Mouse (Mus musculus): ENCODE measurements around the gene Efcab9. TPM values are rescaled to one million over a fixed set of nuclear protein-coding genes. Genes with fewer than 3 reads are reported as not detected.

Efcab9 gene
- polyA plus RNA-seq, 1 experiment from 2014 or later, result 0.47 TPM

GRCm38 (mm10) chr11:32487501-32487900, 44.4 kb downstream of the Efcab9 start:
- H3K4me1 ChIP-seq (ENCODE audit: insufficient read depth, low read length), result peaks cover 26% of the 10 kb centered on the region
- ATAC-seq (ENCODE audit: low FRiP score, low TSS enrichment), result no peak
- no peaks in the 10 kb centered on the region for H3K9me3 ChIP-seq (ENCODE audit: low read length)
- H3K36me3 ChIP-seq (ENCODE audit: insufficient read depth, low read length), result no peaks in the 10 kb centered on the region
- 92% methylated on average over 3 of the region's 3 CpGs for WGBS
- H3K9ac ChIP-seq (replicated peaks; ENCODE audit: low read length), result no peak overlapping the region
- H3K4me2 ChIP-seq (replicated peaks; ENCODE audit: low read depth, low read length), result no peak overlapping the region
- no peaks in the 10 kb centered on the region for H3K27me3 ChIP-seq (ENCODE audit: insufficient read depth, low read length)
- no peak overlapping the region for H3K27ac ChIP-seq (ENCODE audit: low read length)
- no peak overlapping the region for H3K4me3 ChIP-seq (ENCODE audit: low read length)

GRCm38 (mm10) chr11:32486621-32487020, 45.3 kb downstream of the Efcab9 start:
- H3K27me3 ChIP-seq (ENCODE audit: insufficient read depth, low read length), result no peaks in the 10 kb centered on the region
- no peak overlapping the region for H3K4me2 ChIP-seq (replicated peaks; ENCODE audit: low read depth, low read length)
- H3K4me3 ChIP-seq (ENCODE audit: low read length), result no peak overlapping the region
- H3K9ac ChIP-seq (replicated peaks; ENCODE audit: low read length), result no peak overlapping the region
- 32% methylated on average over 3 of the region's 3 CpGs for WGBS
- no peak overlapping the region for H3K27ac ChIP-seq (ENCODE audit: low read length)
- H3K9me3 ChIP-seq (ENCODE audit: low read length), result no peaks in the 10 kb centered on the region
- no peak for ATAC-seq (ENCODE audit: low FRiP score, low TSS enrichment)
- H3K36me3 ChIP-seq (ENCODE audit: insufficient read depth, low read length), result no peaks in the 10 kb centered on the region
- H3K4me1 ChIP-seq (ENCODE audit: insufficient read depth, low read length), result peaks cover 26% of the 10 kb centered on the region

GRCm38 (mm10) chr11:32485290-32485689, 46.6 kb downstream of the Efcab9 start:
- H3K4me3 ChIP-seq (ENCODE audit: low read length), result no peak overlapping the region
- 65% methylated on average over 3 of the region's 3 CpGs for WGBS
- ATAC-seq (ENCODE audit: low FRiP score, low TSS enrichment), result no peak
- H3K4me2 ChIP-seq (replicated peaks; ENCODE audit: low read depth, low read length), result no peak overlapping the region
- H3K9ac ChIP-seq (replicated peaks; ENCODE audit: low read length), result no peak overlapping the region
- H3K36me3 ChIP-seq (ENCODE audit: insufficient read depth, low read length), result no peaks in the 10 kb centered on the region
- no peaks in the 10 kb centered on the region for H3K27me3 ChIP-seq (ENCODE audit: insufficient read depth, low read length)
- no peak overlapping the region for H3K27ac ChIP-seq (ENCODE audit: low read length)
- peaks cover 22% of the 10 kb centered on the region for H3K4me1 ChIP-seq (ENCODE audit: insufficient read depth, low read length)
- H3K9me3 ChIP-seq (ENCODE audit: low read length), result no peaks in the 10 kb centered on the region

GRCm38 (mm10) chr11:32481525-32481924, 50.4 kb downstream of the Efcab9 start:
- H3K27me3 ChIP-seq (ENCODE audit: insufficient read depth, low read length), result no peaks in the 10 kb centered on the region

GRCm38 (mm10) chr11:32475487-32476236, 56.2 kb downstream of the Efcab9 start:
- Histone ChIP-seq H3K27me3 (ENCODE audit: insufficient read depth, low read length) (no peaks in the 10 kb centered on the region), H3K4me1 (ENCODE audit: insufficient read depth, low read length) (no peaks in the 10 kb centered on the region), H3K36me3 (ENCODE audit: insufficient read depth, low read length) (no peaks in the 10 kb centered on the region), H3K9me3 (ENCODE audit: low read length) (no peaks in the 10 kb centered on the region), H3K4me2 (replicated peaks; ENCODE audit: low read depth, low read length) (no peak overlapping the region), H3K9ac (replicated peaks; ENCODE audit: low read length) (no peak overlapping the region), H3K27ac (ENCODE audit: low read length) (no peak overlapping the region), H3K4me3 (ENCODE audit: low read length) (no peak overlapping the region)
- 86% methylated on average over 5 of the region's 5 CpGs for WGBS
- ATAC-seq (ENCODE audit: low FRiP score, low TSS enrichment), result no peak

More at GRCm38 (mm10) chr11:32481525-32481924, 50.4 kb downstream of the Efcab9 start:
- Histone ChIP-seq H3K4me3 (ENCODE audit: low read length) (no peak overlapping the region), H3K9me3 (ENCODE audit: low read length) (no peaks in the 10 kb centered on the region), H3K4me1 (ENCODE audit: insufficient read depth, low read length) (no peaks in the 10 kb centered on the region), H3K9ac (replicated peaks; ENCODE audit: low read length) (no peak overlapping the region), H3K36me3 (ENCODE audit: insufficient read depth, low read length) (no peaks in the 10 kb centered on the region), H3K27ac (ENCODE audit: low read length) (no peak overlapping the region), H3K4me2 (replicated peaks; ENCODE audit: low read depth, low read length) (no peak overlapping the region)
- WGBS, result 74% methylated on average over 2 of the region's 2 CpGs
- ATAC-seq (ENCODE audit: low FRiP score, low TSS enrichment), result no peak

- no peaks in the 10 kb centered on the region for H3K27me3 ChIP-seq (ENCODE audit: insufficient read depth, low read length)
- H3K9me3 ChIP-seq (ENCODE audit: low read length), result no peaks in the 10 kb centered on the region
- WGBS, result 77% methylated on average over 3 of the region's 3 CpGs
- no peak overlapping the region for H3K4me3 ChIP-seq (ENCODE audit: low read length)
- no peak overlapping the region for H3K27ac ChIP-seq (ENCODE audit: low read length)
- no peak overlapping the region for H3K9ac ChIP-seq (replicated peaks; ENCODE audit: low read length)
- H3K4me2 ChIP-seq (replicated peaks; ENCODE audit: low read depth, low read length), result no peak overlapping the region
- no peaks in the 10 kb centered on the region for H3K36me3 ChIP-seq (ENCODE audit: insufficient read depth, low read length)
- ATAC-seq (ENCODE audit: low FRiP score, low TSS enrichment), result no peak
- no peaks in the 10 kb centered on the region for H3K4me1 ChIP-seq (ENCODE audit: insufficient read depth, low read length)
These were observed 57.2 kb downstream of the Efcab9 start for GRCm38 (mm10) chr11:32474725-32475124.

Other genes starting within 250 kb of the Efcab9 start
- 4,198 and 4,493 TPM in 2 replicates for gene Hba-a1, start 248.6 kb downstream of the Efcab9 start, polyA plus RNA-seq (2015; fragmentation: Nextera tagmentation; extraction: Ambion mirVana)
- 1.1 and 1.5 TPM in 2 replicates for gene Hbq1b, start 245.1 kb downstream of the Efcab9 start, polyA plus RNA-seq (2015; fragmentation: Nextera tagmentation; extraction: Ambion mirVana)
- gene Hba-a2, start 235.6 kb downstream of the Efcab9 start, polyA plus RNA-seq (2015; fragmentation: Nextera tagmentation; extraction: Ambion mirVana), result 10,418 and 11,416 TPM in 2 replicates
- gene Hbq1a, start 232.0 kb downstream of the Efcab9 start, polyA plus RNA-seq (2015; fragmentation: Nextera tagmentation; extraction: Ambion mirVana), result 0.37 and 0.78 TPM in 2 replicates
- gene Sh3pxd2b, start 184.3 kb downstream of the Efcab9 start, polyA plus RNA-seq (2015; fragmentation: Nextera tagmentation; extraction: Ambion mirVana), result 17.7 and 20.8 TPM in 2 replicates
- gene Ubtd2, start 76.7 kb downstream of the Efcab9 start, polyA plus RNA-seq (2015; fragmentation: Nextera tagmentation; extraction: Ambion mirVana), result 45.1 and 45.6 TPM in 2 replicates
- 5.6 and 6.5 TPM in 2 replicates for gene Stk10, start 1.2 kb upstream of the Efcab9 start, polyA plus RNA-seq (2015; fragmentation: Nextera tagmentation; extraction: Ambion mirVana)
- 91.3 and 95.2 TPM in 2 replicates for gene Fbxw11, start 110.6 kb upstream of the Efcab9 start, polyA plus RNA-seq (2015; fragmentation: Nextera tagmentation; extraction: Ambion mirVana)

Measured in kidney, embryonic 16.5 days (tissue).